Mouse (Mus musculus) small intestine, adult 2 months (tissue): ENCODE results near the gene Sds. TPM values are rescaled to one million over a fixed set of nuclear protein-coding genes. Genes with fewer than 3 reads are reported as not detected.
A peak's percentile ranks its signal among the peaks of the same experiment; 100 is the strongest.

Experiments used
- H3K27ac ChIP-seq: fragments of 200-500 bp; 2 replicates; pipeline ENCODE4 v1.5.1; 2012; ENCODE audit warnings: low read depth, low read length, control low read depth, inconsistent platforms; ENCODE audit not compliant: insufficient read depth
- H3K27me3 ChIP-seq: fragments of 200-500 bp; 2 replicates; pipeline ENCODE4 v1.6.1; 2012; ENCODE audit warnings: mild to moderate bottlenecking, moderate library complexity, low read length, inconsistent platforms; ENCODE audit not compliant: control insufficient read depth, insufficient read depth
- H3K36me3 ChIP-seq: fragments of 200-500 bp; 2 replicates; pipeline ENCODE4 v1.6.1; 2012; ENCODE audit warnings: mild to moderate bottlenecking, low read length, control low read depth, inconsistent platforms; ENCODE audit not compliant: control insufficient read depth, insufficient read depth
- H3K4me1 ChIP-seq: fragments of 200-500 bp; 2 replicates; pipeline ENCODE4 v1.6.1; 2012; ENCODE audit warnings: low read length, inconsistent platforms, mixed read lengths; ENCODE audit not compliant: control insufficient read depth, insufficient read depth, insufficient read length
- H3K4me3 ChIP-seq: fragments of 200-500 bp; 2 replicates; pipeline ENCODE4 v1.5.1; 2012; ENCODE audit warnings: low read depth, mild to moderate bottlenecking, control low read depth, inconsistent platforms, low read length, moderate library complexity
- CTCF ChIP-seq: fragments of 200-500 bp; IDR thresholded peaks from 2 replicates; pipeline ENCODE4 v1.5.1; 2012; ENCODE audit warnings: low read depth, mild to moderate bottlenecking, control low read depth, inconsistent platforms, low read length, moderate library complexity, mixed read lengths; ENCODE audit not compliant: insufficient replicate concordance, insufficient read length; ENCODE audit errors: extremely low read depth
- POLR2A ChIP-seq: fragments of 200-500 bp; IDR thresholded peaks from 2 replicates; pipeline ENCODE4 v1.6.1; 2012; ENCODE audit warnings: low read depth, mild to moderate bottlenecking, control low read depth, inconsistent platforms, low read length, moderate library complexity
- WGBS: fragments of 180-500 bp; shearing (Covaris S2); methylation state at CpG from one replicate; pipeline ENCODE4 v1.1.7; 2018; 5-methylcytosine and 5-hydroxymethylcytosine counted together
- polyA plus RNA-seq: library from polyadenylated mRNA; depleted of rRNA; stranded (reverse); fragments of >200 nt; gene quantifications from 2 replicates; pipeline ENCODE4 v1.2.3, GENCODE M21; 2012

The Sds gene
- polyA plus RNA-seq, 1 experiment = not detected

- no peaks in the 10 kb centered on the region for H3K27me3 ChIP-seq
- peak overlapping the region; percentile 84; the same call in 1 of the 2 replicates for H3K27ac ChIP-seq
- no peak for TF ChIP-seq POLR2A
- no peak for TF ChIP-seq CTCF
- H3K4me1 ChIP-seq = peaks cover 34% of the 10 kb centered on the region
- H3K4me3 ChIP-seq = no peak overlapping the region
- 76% methylated on average over 7 of the region's 7 CpGs for WGBS
- 0 out of 2 replicates have a peak, but pooled peaks cover 2% of the 10 kb centered on the region for H3K36me3 ChIP-seq
These were observed 39.1 kb downstream of the Sds start for GRCm38 (mm10) chr5:120515451-120515850.

DNA sequence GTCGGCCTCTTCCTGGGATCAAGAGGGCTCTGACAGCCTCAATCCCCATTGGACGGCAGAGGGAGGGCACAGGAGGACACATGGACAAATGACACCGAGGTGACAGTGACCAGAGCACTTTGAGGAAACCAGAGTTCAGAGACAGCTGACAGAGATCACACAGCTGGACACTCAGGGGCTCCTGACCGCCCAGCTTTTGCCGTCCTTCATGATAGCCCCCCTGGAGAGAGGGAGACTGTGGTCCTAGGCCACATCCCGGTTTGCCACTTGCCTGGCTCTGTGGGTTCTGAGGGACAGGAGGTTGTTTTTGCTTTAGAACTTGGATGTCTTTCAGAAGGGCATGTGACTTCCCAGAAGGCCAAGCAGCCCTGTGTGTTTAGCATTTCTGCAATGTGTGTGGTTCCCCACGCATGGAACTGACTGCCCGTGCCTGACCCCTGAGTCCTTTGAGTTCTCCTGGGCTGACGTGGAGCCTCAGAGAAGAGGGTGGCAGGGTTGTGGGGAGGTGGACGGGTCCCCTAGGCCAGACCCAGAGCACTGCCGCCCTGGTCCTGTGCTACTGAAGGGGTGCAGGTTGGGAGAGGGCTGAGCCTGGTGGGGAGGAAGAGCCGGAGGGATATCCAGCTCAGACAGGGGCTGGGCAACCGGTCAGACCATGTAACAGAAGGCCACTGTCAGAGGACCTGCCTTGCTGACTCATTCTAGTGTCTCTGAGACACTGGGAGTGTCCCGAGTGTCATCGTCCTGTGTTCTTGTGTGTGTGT lies 40.1 kb downstream of the Sds start:
- 68% methylated on average over 15 of the region's 15 CpGs for WGBS
- peak overlapping the region; percentile 84 for H3K27ac ChIP-seq
- H3K4me3 ChIP-seq = no peak overlapping the region
- H3K4me1 ChIP-seq = peaks cover 34% of the 10 kb centered on the region
- H3K27me3 ChIP-seq = no peaks in the 10 kb centered on the region
- TF ChIP-seq CTCF (no peak), POLR2A (no peak)
- H3K36me3 ChIP-seq = 0 out of 2 replicates have a peak, but pooled peaks cover 2% of the 10 kb centered on the region

DNA sequence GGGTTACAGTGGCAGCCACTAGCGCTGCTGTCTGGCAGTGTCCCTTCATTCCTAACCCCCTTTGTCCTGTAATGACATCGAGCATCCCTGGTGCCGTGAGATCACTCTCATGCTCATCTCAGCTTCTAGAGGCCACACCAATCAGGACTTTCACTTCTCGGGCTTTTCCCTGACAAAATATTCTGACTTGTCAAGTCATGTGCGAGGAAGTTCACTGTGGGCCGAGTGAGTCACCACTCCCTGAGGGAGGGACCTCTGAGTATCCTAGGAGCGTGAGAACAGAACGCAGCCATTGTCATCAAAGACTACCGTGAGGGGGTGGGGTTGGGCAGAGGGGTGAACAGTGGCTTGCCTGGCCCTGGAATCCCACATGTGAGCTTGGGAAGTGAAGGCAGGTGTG lies 41.2 kb downstream of the Sds start:
- peak overlapping the region; percentile 84 for H3K27ac ChIP-seq
- H3K27me3 ChIP-seq = no peaks in the 10 kb centered on the region
- peaks cover 31% of the 10 kb centered on the region for H3K4me1 ChIP-seq
- H3K4me3 ChIP-seq = no peak overlapping the region
- 54% methylated on average over 9 of the region's 9 CpGs for WGBS
- H3K36me3 ChIP-seq = peaks cover 2% of the 10 kb centered on the region; the same call in 1 of the 2 replicates
- TF ChIP-seq POLR2A (no peak), CTCF (no peak)

DNA sequence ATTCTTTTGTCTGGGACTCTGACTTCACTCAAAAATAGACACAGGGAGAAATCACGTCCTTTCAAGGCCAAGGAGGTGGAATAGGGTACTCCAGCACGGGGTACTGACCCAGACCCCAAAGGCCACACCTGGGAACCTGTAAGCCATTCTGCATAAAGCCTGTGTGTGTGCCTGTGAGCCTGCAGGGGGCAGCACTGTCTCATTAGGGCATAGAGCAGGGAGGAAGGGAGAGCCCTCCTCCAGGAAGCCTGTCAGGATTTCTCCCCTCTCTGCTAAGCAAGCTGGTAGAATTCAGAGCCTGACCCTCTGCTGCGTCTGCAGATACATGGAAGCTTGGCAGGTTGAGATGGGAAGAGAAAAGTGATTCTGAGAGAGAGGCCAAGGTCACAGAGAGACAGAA lies 46.3 kb downstream of the Sds start:
- Histone ChIP-seq H3K4me1 (peaks cover 2% of the 10 kb centered on the region; the same call in 1 of the 2 replicates), H3K27me3 (no peaks in the 10 kb centered on the region), H3K4me3 (no peak overlapping the region), H3K36me3 (peaks cover 2% of the 10 kb centered on the region; the same call in 1 of the 2 replicates), H3K27ac (no peak overlapping the region)
- 86% methylated on average over 3 of the region's 3 CpGs for WGBS
- TF ChIP-seq POLR2A (no peak), CTCF (peak; percentile 51; the same call in 1 of the 2 replicates)

GRCm38 (mm10) chr5:120524736-120525135 lies 48.4 kb downstream of the Sds start:
- peaks cover 1% of the 10 kb centered on the region; the same call in 1 of the 2 replicates for H3K36me3 ChIP-seq
- no peaks in the 10 kb centered on the region; the same call in 1 of the 2 replicates for H3K4me1 ChIP-seq
- H3K27ac ChIP-seq = no peak overlapping the region
- H3K27me3 ChIP-seq = no peaks in the 10 kb centered on the region
- TF ChIP-seq CTCF = no peak
- TF ChIP-seq POLR2A = no peak
- H3K4me3 ChIP-seq = no peak overlapping the region
- WGBS = 97% methylated on average over 2 of the region's 2 CpGs

GRCm38 (mm10) chr5:120525737-120526136 lies 49.4 kb downstream of the Sds start:
- Histone ChIP-seq H3K27ac (peak overlapping the region; percentile 29; the same call in 1 of the 2 replicates), H3K4me1 (no peaks in the 10 kb centered on the region; the same call in 1 of the 2 replicates), H3K27me3 (no peaks in the 10 kb centered on the region), H3K4me3 (no peak overlapping the region), H3K36me3 (no peaks in the 10 kb centered on the region; the same call in 1 of the 2 replicates)
- WGBS = 46% methylated on average over 5 of the region's 5 CpGs
- TF ChIP-seq POLR2A (no peak), CTCF (peak; percentile 38; the same call in 1 of the 2 replicates)

- H3K4me3 ChIP-seq = no peak overlapping the region
- no peaks in the 10 kb centered on the region for H3K27me3 ChIP-seq
- WGBS = 80% methylated on average over 11 of the region's 11 CpGs
- H3K27ac ChIP-seq = peak overlapping the region; percentile 46; the same call in 1 of the 2 replicates
- no peaks in the 10 kb centered on the region; the same call in 1 of the 2 replicates for H3K4me1 ChIP-seq
- no peak for TF ChIP-seq CTCF
- no peaks in the 10 kb centered on the region; the same call in 1 of the 2 replicates for H3K36me3 ChIP-seq
These were observed 50.0 kb downstream of the Sds start for GRCm38 (mm10) chr5:120526311-120526710.
